Mouse (Mus musculus) C2C12 (cell line): ENCODE results near the gene Aff1.

Source experiments
- CEBPB ChIP-seq: IDR thresholded peaks from one replicate; pipeline ENCODE4 v1.6.1; 2011; ENCODE audit warnings: low read depth, mild to moderate bottlenecking, control low read depth, moderate library complexity
- CTCF ChIP-seq: IDR thresholded peaks from one replicate; pipeline ENCODE4 v1.5.1; 2011; ENCODE audit not compliant: control insufficient read depth, insufficient read depth, insufficient read length
- FOSL1 ChIP-seq: IDR thresholded peaks from one replicate; pipeline ENCODE4 v1.8.0; 2011; ENCODE audit warnings: mild to moderate bottlenecking, low read length; ENCODE audit not compliant: poor library complexity, insufficient read depth, severe bottlenecking
- MAX ChIP-seq: IDR thresholded peaks from one replicate; pipeline ENCODE4 v1.6.1; 2011; ENCODE audit warnings: mild to moderate bottlenecking, control low read depth
- MYOD1 ChIP-seq: IDR thresholded peaks from one replicate; pipeline ENCODE4 v1.6.1; 2011; ENCODE audit warnings: low read depth; ENCODE audit not compliant: control insufficient read depth, insufficient read length
- MYOG ChIP-seq: IDR thresholded peaks from one replicate; pipeline ENCODE4 v1.6.1; 2011; ENCODE audit not compliant: control insufficient read depth, insufficient read length; ENCODE audit errors: extremely low read depth
- USF1 ChIP-seq: IDR thresholded peaks from one replicate; pipeline ENCODE4 v1.6.1; 2011; ENCODE audit warnings: low read depth, mild to moderate bottlenecking, control low read depth, moderate library complexity

DNA sequence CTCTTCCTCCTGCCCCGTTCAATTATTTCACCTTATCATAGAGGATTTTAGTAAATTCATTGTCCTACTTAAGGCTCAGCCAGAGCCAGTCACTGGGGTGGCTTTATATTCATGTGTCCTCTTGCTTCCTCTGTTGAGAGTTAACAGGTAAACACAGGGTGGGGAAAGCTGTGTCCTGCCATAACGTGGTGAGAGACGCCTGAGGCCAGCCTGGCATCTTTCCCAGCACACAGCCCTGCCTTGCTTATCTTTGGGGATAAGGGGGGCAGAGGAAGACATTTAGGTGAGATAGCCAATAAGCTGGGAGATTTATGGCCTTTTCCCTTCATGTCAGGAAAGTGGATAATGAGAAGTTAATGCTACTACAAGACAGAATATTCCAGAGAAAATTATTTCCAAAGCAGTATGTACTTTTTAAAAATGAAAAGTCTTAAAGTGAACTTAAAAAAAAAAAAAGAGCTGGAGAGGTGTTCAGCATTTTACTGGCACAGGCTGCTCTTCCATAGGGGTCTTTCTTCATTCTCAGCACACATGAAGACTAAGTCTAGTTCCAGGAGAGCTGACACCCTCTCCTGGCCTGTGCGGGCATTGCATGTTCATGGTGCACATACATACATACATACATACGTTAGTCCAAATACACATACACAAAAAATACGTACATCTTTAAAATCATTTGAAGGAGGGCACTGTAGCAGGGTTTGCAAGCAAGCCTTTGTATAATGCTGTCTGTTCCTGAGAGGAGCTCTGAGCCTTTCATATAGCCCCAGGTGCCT, 78.5 kb downstream of the Aff1 start:
- TF ChIP-seq CTCF (no peak), MAX (no peak), MYOG (no peak), MYOD1 (no peak), CEBPB (no peak), FOSL1 (no peak), USF1 (no peak)
